Mouse (Mus musculus): Measurements from ENCODE around the gene Ezr. TPM values are rescaled to one million over a fixed set of nuclear protein-coding genes. Genes with fewer than 3 reads are reported as not detected.

Ezr gene
- polyA plus RNA-seq, 1 experiment from 2014 or later, result 115 TPM

DNA sequence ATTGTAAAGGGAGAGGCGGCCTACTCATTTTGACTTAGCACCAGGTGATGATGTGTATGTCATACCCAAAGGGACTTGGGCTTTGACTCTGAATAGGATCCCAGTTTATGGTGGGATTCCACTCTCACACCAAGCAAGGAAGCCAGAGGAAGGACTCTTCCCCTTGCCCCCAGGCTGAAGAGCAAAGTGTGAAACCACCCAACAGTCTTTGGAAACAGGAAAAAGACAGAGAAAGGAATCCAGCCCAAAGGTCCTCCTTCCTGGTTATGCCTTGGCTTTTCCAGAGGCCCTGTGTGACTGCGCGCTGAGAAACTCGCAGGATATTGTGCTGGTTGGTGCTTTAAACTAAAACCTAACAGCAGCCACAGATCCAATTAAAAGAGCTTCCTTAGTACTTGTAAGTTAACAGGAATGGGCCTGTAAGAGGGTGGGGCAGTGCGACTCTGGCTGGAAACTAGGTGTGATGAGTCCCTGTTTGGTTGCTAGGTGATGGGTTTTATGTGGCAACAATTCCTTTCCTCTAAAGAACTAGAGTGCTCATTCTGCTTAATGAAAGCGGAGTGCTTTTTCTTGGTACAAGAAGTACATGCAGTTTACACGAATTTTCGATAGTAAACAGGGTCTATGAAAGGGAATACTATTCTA lies 26.1 kb upstream of the Ezr start:
- no peaks in the 10 kb centered on the region for H3K27me3 ChIP-seq
- H3K4me2 ChIP-seq, result no peak overlapping the region
- no peak for ATAC-seq (ENCODE audit: insufficient number of reproducible peaks, low FRiP score, low TSS enrichment, low read depth)
- no peaks in the 10 kb centered on the region for H3K36me3 ChIP-seq
- H3K4me1 ChIP-seq, result peaks cover 20% of the 10 kb centered on the region
- H3K9ac ChIP-seq, result no peak overlapping the region
- no peaks in the 10 kb centered on the region for H3K9me3 ChIP-seq
- 61% methylated on average over 8 of the region's 8 CpGs for whole genome bisulfite sequencing
- no peak overlapping the region for H3K4me3 ChIP-seq
- peak overlapping the region; percentile 80 for H3K27ac ChIP-seq

DNA sequence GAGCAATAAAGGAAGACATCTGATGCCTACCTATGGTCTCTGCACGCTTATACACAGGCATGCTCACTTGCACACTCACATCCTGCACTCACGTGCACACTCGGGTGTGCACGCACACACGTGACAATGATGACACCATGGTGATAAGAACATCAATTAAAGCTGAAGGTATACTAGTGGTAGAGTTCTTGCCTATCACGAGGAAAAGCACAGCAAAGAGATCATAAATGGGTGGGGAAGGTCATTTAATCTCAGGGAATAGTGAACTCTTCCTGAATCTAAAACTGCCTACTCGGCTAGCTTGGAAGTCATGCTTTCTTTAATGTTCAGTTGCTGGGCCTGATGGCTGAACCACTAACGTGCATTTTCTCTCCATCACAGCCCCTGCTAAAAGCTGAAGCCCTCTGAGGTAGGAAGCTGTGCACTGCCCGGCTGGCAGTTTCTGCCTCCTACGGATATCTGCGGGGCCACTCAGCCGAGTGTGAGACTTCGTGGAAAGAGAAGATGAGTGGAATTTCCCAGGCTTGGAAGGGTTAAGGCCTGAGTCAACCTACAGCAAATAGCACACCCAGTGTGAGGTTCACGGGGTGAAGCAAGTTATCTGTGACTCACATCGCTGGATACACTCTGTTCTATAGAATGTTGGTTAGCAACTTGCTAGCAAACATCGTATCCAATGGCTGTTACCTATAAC lies 25.4 kb upstream of the Ezr start:
- Histone ChIP-seq H3K4me2 (no peak overlapping the region), H3K9ac (no peak overlapping the region), H3K4me1 (peaks cover 16% of the 10 kb centered on the region), H3K27ac (peak overlapping the region; percentile 80), H3K36me3 (no peaks in the 10 kb centered on the region), H3K27me3 (no peaks in the 10 kb centered on the region), H3K9me3 (no peaks in the 10 kb centered on the region), H3K4me3 (no peak overlapping the region)
- 80% methylated on average over 16 of the region's 16 CpGs for WGBS
- ATAC-seq (ENCODE audit: insufficient number of reproducible peaks, low FRiP score, low TSS enrichment, low read depth), result peak; percentile 52; the same call in 1 of the 2 replicates

DNA sequence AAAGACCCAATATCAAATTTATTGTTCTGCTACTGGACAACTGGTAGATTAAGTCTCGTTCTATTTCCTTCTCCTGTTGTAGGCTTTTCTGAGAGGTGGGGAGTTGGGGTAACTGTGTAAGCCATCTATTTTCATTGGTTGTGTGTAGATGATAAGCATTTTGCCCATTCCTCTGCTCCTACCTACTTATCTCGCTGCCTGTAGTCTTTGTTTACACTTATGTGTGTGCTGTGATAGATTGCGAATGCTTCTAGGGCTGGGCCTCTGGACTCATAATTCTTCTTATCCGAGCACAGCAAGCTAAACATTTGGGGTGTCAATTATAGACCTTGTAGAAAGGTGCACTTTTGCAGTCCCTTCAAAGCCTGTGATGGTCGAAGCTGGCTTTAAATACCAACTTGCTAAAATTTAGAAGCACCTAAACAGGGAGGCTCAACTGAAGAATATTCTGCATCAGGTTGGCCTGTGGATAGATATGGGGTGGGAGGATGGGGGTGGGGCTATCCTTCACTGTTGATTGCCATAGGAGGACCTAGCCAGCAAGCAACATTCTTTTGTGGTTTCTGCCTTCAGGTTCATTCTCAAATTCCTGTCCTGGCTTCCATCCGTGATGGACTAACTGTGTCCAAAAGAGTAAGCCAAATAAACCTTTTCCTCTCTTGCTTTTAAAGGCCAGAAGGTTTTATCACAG lies 22.4 kb upstream of the Ezr start:
- Histone ChIP-seq H3K27ac (no peak overlapping the region), H3K9ac (no peak overlapping the region)
- 60% methylated on average over 6 of the region's 6 CpGs for WGBS

DNA sequence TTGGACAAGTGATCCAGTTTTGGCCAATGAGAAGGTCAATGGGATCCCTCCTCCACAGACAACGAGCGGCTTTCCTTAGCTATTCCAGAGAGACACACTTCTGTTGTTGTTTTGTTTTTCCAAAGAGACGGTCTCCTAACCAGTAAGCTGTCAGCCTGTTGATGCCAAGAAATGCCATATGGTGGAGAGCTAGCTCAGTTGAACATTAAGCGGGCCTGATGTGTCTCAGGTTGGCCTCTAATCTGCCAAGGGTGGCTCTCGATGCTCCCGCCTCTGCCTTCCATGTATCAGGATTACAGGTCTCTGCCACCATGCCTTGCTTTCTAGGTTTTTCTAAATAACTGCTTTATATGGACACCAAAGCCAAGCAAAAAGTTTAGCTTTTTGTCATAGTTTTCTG lies 21.5 kb upstream of the Ezr start:
- no peak overlapping the region for H3K9ac ChIP-seq
- H3K4me2 ChIP-seq, result no peak overlapping the region
- no peaks in the 10 kb centered on the region for H3K9me3 ChIP-seq
- ATAC-seq (ENCODE audit: insufficient number of reproducible peaks, low FRiP score, low TSS enrichment, low read depth), result no peak
- no peak overlapping the region for H3K27ac ChIP-seq
- no peak overlapping the region for H3K4me3 ChIP-seq
- no peaks in the 10 kb centered on the region for H3K36me3 ChIP-seq
- 88% methylated on average over 6 of the region's 6 CpGs for WGBS
- no peaks in the 10 kb centered on the region for H3K27me3 ChIP-seq
- H3K4me1 ChIP-seq, result peaks cover 5% of the 10 kb centered on the region; the same call in 1 of the 2 replicates

More for the DNA sequence above, 22.4 kb upstream of the Ezr start:
- H3K4me3 ChIP-seq, result no peak overlapping the region
- no peaks in the 10 kb centered on the region for H3K27me3 ChIP-seq
- H3K4me1 ChIP-seq, result peaks cover 5% of the 10 kb centered on the region; the same call in 1 of the 2 replicates
- ATAC-seq (ENCODE audit: insufficient number of reproducible peaks, low FRiP score, low TSS enrichment, low read depth), result no peak
- H3K4me2 ChIP-seq, result no peak overlapping the region
- H3K9me3 ChIP-seq, result no peaks in the 10 kb centered on the region
- no peaks in the 10 kb centered on the region for H3K36me3 ChIP-seq

DNA sequence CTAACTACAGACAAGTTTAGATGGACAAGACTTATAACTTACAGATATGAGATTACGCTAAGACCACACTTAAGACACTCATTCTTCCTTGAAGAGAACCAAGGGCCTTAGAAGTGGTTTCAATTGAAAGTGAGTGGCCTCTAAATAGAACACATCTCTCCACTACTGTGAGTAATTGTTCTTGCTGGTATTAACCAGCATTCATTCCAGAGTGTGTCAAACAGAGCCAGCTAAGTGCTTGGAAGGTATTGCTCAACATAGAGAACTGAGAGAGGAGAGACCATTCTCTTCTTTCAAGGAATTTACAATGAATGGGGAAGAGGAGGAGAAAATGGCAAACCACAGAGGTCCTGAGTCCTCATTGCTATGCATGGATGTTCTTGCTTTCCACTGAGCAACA lies 21.0 kb upstream of the Ezr start:
- no peaks in the 10 kb centered on the region for H3K36me3 ChIP-seq
- H3K4me2 ChIP-seq, result no peak overlapping the region
- H3K27ac ChIP-seq, result no peak overlapping the region
- ATAC-seq (ENCODE audit: insufficient number of reproducible peaks, low FRiP score, low TSS enrichment, low read depth), result no peak
- H3K4me1 ChIP-seq, result peaks cover 3% of the 10 kb centered on the region; the same call in 1 of the 2 replicates
- H3K9me3 ChIP-seq, result no peaks in the 10 kb centered on the region
- H3K9ac ChIP-seq, result no peak overlapping the region
- 94% methylated on average over 1 of the region's 1 CpGs for WGBS
- H3K4me3 ChIP-seq, result no peak overlapping the region
- H3K27me3 ChIP-seq, result no peaks in the 10 kb centered on the region

DNA sequence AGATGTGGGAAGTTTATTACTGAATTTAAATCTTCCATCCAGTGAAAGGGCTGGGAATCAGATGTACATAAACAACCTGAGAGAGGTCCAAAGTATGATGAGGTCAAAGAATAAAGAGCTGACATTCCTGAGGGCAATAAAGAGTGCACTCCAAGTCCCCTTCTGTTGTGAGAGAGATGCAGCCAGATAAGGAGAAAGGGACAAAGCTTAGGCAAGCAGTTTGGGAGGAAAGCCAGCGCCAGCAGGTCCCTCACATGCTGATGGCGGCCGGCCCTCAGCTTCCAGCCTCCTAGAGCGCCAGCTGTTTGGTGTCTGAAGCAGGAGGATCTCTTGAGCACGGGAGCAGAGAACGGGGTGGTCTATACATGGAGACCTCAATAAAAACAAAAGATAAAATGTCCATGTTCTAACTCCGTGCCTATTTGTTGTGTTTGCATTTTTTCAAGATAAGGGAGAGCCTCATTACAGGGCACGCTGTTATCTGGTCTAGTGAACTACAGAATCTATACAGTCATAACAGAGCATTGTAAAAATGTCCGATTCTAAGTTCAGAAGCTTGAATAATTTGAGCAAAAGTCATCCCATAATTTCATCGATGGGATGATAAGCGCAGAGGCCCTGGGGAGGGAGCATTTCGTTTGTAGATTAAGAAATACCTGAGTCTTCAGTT lies 15.9 kb upstream of the Ezr start:
- H3K4me2 ChIP-seq, result no peak overlapping the region
- no peak for ATAC-seq (ENCODE audit: insufficient number of reproducible peaks, low FRiP score, low TSS enrichment, low read depth)
- no peaks in the 10 kb centered on the region for H3K9me3 ChIP-seq
- H3K4me1 ChIP-seq, result 0 out of 2 replicates have a peak, but pooled peaks cover 7% of the 10 kb centered on the region
- H3K27me3 ChIP-seq, result no peaks in the 10 kb centered on the region
- WGBS, result 78% methylated on average over 12 of the region's 12 CpGs
- H3K27ac ChIP-seq, result no peak overlapping the region
- no peak overlapping the region for H3K9ac ChIP-seq
- no peak overlapping the region for H3K4me3 ChIP-seq
- no peaks in the 10 kb centered on the region for H3K36me3 ChIP-seq

DNA sequence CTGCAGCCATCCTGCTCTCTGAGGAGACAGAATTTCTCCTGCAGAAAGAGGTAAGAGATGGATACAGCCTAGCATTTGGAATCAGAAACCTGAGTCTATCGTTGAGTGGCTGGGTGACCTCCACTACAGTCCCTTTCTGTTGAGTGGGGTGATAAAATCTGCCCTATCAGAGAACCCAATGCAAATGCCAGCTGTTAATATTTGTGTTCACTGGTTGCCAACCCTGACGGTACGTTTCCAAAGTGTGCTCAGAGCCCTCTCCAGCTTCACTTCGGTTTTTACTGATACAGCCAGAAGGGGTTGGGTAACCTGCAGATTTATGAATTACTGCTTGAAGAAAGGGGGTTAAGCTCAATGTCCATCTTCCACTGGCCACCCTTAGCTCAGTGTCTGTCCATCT lies 14.9 kb upstream of the Ezr start:
- H3K9ac ChIP-seq, result no peak overlapping the region
- H3K4me2 ChIP-seq, result no peak overlapping the region
- WGBS, result 61% methylated on average over 4 of the region's 4 CpGs
- 0 out of 2 replicates have a peak, but pooled peaks cover 7% of the 10 kb centered on the region for H3K4me1 ChIP-seq
- H3K27ac ChIP-seq, result no peak overlapping the region
- H3K36me3 ChIP-seq, result no peaks in the 10 kb centered on the region
- no peaks in the 10 kb centered on the region for H3K9me3 ChIP-seq
- ATAC-seq (ENCODE audit: insufficient number of reproducible peaks, low FRiP score, low TSS enrichment, low read depth), result no peak
- no peaks in the 10 kb centered on the region for H3K27me3 ChIP-seq
- no peak overlapping the region for H3K4me3 ChIP-seq

DNA sequence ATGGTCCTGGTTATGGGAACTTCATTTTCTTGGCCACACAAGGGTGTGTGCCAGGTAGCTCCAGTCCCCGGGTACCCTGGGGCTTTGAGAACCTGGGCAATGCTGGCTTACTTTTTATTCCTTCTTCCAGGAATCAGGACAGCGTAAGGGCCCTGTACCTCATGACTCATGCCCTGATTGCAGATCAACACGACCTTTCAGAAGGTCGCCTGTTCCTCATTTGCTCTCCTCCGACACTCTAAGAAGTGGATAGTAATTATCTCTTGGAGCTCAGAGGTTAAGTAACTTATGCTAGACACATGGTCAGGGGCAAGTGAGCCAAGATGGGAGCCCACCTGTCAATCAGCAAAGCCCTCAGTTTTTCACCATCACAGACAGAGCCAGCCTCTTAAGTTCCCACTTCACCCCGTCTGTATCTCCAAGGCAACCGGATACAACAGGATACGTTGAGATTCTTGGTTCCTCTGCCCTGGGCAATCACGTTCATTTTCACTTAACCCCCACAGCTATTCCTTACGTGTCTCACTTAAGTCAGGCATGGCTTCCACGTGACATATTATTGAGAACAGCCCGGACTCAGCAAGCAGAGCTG lies 11.7 kb upstream of the Ezr start:
- Histone ChIP-seq H3K4me3 (no peak overlapping the region), H3K27me3 (no peaks in the 10 kb centered on the region), H3K9me3 (no peaks in the 10 kb centered on the region), H3K27ac (no peak overlapping the region), H3K4me2 (no peak overlapping the region), H3K36me3 (no peaks in the 10 kb centered on the region), H3K4me1 (0 out of 2 replicates have a peak, but pooled peaks cover 7% of the 10 kb centered on the region), H3K9ac (no peak overlapping the region)
- 42% methylated on average over 12 of the region's 12 CpGs for WGBS
- ATAC-seq (ENCODE audit: insufficient number of reproducible peaks, low FRiP score, low TSS enrichment, low read depth), result no peak

DNA sequence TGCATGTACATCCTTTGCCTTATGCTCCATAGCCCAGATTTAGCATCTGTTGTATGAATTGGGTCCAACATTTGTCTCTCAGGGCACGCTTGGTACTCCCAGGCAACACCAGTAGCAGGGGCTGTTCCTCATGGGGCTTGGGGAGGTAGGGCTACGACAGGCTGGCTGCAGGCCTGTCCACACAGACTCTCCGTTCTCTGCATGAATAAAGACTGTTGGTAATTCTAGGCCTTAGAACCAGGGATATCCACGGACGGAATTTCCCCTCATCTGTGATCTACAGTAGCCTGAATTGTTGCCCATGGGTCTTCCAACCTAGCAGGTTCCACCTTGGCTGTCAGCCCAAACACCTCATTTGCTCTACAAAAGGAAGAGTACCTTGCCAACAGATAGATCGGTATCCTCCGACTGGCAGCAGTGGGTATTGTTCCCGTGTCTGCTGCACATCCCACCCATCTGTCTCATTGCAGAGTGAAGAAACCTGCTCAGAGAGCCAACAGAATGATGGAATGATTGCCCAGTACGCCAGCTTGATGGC lies 7.1 kb upstream of the Ezr start:
- 84% methylated on average over 9 of the region's 9 CpGs for WGBS
- no peak overlapping the region for H3K4me3 ChIP-seq
- ATAC-seq (ENCODE audit: insufficient number of reproducible peaks, low FRiP score, low TSS enrichment, low read depth), result no peak

DNA sequence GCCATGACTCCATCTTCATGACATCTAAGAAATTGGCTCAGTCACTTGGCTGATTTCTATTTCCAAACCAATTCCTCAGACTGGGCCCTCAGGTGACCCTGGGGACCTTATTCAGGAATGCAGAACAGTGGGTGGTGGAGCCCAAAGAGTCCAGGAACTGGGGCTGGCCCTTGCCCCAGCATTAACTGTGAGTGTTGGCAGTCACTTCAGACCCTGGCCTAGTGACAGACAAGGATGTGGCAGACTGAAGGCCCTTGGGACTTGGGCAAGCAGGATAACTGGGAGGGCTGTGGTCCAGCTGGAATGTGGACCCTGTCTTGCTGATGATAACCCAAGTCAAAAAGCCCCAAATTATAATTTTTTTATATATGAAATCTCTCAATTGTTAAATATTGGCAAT lies 6.5 kb upstream of the Ezr start:
- Histone ChIP-seq H3K27me3 (no peaks in the 10 kb centered on the region), H3K9me3 (no peaks in the 10 kb centered on the region), H3K4me2 (no peak overlapping the region), H3K36me3 (no peaks in the 10 kb centered on the region), H3K9ac (no peak overlapping the region), H3K27ac (no peak overlapping the region), H3K4me3 (no peak overlapping the region), H3K4me1 (0 out of 2 replicates have a peak, but pooled peaks cover 4% of the 10 kb centered on the region)
- ATAC-seq (ENCODE audit: insufficient number of reproducible peaks, low FRiP score, low TSS enrichment, low read depth), result no peak

More for the DNA sequence above, 7.1 kb upstream of the Ezr start:
- H3K36me3 ChIP-seq, result no peaks in the 10 kb centered on the region
- H3K27ac ChIP-seq, result no peak overlapping the region
- H3K4me1 ChIP-seq, result 0 out of 2 replicates have a peak, but pooled peaks cover 7% of the 10 kb centered on the region
- H3K9ac ChIP-seq, result no peak overlapping the region
- H3K9me3 ChIP-seq, result no peaks in the 10 kb centered on the region
- no peaks in the 10 kb centered on the region for H3K27me3 ChIP-seq
- no peak overlapping the region for H3K4me2 ChIP-seq

DNA sequence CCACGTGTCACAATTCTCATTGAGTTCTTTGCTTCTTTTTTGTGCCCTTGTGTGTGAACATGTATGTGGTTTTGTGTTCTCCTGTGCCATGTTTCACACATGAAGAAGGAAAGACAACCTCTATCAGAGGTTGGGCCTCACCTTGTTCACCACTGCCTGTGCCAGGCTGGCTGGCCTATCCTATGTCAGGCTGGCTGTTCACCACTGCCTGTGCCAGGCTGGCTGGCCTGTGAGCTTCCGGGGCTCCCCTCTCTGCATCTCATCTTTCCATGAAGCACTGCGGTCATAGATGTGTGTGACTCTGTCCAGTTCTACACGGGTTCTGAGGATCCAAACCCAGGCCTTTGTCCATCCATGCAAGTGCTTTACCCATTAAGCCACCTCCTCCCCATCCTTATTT lies 4.7 kb upstream of the Ezr start:
- ATAC-seq (ENCODE audit: insufficient number of reproducible peaks, low FRiP score, low TSS enrichment, low read depth), result no peak
- no peak overlapping the region for H3K4me3 ChIP-seq

More for the DNA sequence above, 4.7 kb upstream of the Ezr start:
- Histone ChIP-seq H3K36me3 (no peaks in the 10 kb centered on the region), H3K9me3 (no peaks in the 10 kb centered on the region), H3K27ac (no peak overlapping the region), H3K9ac (no peak overlapping the region), H3K4me2 (no peak overlapping the region), H3K4me1 (peaks cover 6% of the 10 kb centered on the region; the same call in 1 of the 2 replicates), H3K27me3 (no peaks in the 10 kb centered on the region)
- 83% methylated on average over 4 of the region's 4 CpGs for WGBS
